Mouse (Mus musculus) lung, postnatal 10 days (tissue): ENCODE data around the gene Chrm3.
"Not testable (repeated sequence)": the region's sequence is repeated elsewhere in the genome, so short reads cannot be mapped to it uniquely, and the experiment has no call there.

ENCODE experiments used
- DNase-seq: peaks from one replicate; pipeline ENCODE4 v3.0.0; 2021

The Chrm3 gene

GRCm38 (mm10) chr13:10360777-10361176 lies at the start of gene Chrm3:
Gene Chrm3 (minus strand): TSS chr13:10360847.
- DNase-seq = peak; percentile 36

DNA sequence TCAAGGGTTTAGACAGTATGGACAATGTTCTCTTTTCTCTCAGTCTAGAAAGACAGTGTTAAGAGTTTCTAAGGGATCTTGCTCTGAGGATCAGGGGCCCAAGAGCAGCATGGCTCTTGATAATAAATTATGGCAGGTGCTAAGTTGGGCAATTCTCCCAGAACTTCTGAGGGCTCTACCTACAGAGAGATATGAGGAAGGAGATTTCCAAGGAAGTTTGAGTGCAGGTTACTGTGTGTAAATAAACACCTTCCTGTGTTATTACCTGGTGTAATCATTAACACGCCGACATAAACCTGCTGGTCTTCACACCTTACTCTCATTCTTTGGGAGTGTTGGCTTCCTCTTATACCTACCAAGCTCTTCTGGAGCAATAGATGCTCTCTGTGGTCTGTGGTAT lies 33.7 kb upstream of the Chrm3 start:
- DNase-seq = no peak

DNA sequence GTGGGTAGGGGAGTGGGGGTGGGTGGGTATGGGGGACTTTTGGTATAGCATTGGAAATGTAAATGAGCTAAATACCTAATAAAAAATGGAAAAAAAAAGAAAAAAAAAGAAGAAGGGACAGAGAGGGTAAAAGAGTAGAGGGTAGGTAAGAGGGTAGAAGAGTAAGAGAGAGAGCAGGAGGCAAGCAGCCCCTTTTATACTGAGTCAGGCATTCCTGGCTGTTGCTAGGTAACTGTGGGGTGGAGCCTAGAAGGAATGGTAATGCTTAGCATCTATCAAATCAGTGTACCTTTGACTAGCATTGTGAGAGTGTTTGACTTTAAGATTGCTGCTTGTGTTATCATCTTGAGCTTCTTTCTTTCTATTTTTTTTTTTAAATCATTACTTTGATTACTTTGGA lies 14.8 kb upstream of the Chrm3 start:
- DNase-seq = not testable (repeated sequence)

- no peak for DNase-seq
Observed at GRCm38 (mm10) chr13:10360199-10360694, 400 bp downstream of the Chrm3 start.

DNA sequence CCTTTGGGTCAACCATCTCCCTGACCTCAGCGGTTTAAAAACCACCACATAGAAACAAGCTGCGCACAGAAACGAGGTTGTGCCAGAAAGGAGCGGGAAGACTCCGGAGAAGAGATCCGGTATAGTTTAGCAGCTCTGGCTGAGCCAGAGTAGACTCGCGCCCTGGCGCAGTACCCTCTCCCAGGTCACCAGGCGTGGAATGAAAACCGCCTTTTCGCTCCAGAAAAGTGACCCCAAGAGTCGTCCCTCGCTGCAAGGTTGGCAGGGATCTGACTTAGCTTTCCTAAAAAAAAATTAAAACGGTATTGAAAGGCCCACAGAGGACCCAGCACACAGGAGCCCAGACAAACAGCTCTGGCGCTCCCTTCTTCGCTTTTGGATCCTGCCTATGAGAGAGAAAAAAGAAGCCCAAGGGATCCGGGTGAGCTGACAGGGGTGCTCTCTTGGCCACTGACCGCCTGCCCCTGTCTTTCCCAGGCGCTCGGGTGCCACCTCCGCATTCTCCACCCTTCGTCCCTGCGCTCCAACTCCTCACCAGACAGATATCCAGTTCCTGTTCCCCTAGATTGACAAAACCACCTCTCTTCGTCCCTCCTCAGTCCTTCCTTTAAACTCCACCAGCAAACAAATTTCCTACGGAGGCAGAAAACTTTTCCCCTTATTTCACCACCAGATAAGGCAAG lies 990 bp downstream of the Chrm3 start:
- DNase-seq = no peak

DNA sequence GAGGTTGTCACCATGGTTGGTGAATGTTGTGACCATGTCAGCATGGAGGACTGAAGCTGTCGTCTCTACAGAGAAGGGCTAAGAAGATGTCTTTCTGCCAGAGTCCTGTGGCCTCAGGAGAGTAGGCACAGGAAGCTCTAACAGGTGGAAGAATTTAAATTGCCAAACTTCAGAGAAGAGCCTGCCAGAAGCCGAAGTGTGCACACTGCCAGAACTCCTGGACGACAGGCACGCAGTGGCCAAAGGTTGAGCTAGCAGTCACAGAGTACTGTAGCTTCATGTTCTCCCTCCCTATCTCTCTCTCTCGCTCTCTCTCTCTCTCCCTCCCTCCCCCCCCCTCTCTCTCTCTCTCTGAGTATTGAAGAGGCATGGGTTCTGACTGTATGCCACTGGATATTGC lies 4.9 kb downstream of the Chrm3 start:
- no peak for DNase-seq

GRCm38 (mm10) chr13:10354885-10355575 lies 5.6 kb downstream of the Chrm3 start:
- DNase-seq = no peak

GRCm38 (mm10) chr13:10352141-10352540 lies 8.5 kb downstream of the Chrm3 start:
- DNase-seq = no peak

DNA sequence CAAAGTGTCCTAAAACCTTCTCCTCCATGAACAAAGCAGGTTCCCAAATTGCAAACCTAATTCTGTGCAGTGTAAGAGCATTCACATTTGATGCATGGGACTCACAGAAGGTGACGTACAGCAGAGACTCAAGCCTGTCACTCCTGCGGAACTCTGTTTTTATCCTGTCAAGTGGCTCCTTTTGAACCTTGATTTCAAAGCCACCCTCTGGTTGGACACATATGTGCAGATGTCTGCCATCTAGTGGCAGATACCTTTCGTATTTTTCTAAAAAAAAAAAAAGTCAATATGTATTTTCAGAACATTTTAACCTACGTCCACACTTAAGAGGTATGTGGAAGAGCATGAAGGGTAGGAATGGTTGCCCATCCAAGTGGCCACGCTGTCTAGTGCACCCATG lies 16.3 kb downstream of the Chrm3 start:
- no peak for DNase-seq

DNA sequence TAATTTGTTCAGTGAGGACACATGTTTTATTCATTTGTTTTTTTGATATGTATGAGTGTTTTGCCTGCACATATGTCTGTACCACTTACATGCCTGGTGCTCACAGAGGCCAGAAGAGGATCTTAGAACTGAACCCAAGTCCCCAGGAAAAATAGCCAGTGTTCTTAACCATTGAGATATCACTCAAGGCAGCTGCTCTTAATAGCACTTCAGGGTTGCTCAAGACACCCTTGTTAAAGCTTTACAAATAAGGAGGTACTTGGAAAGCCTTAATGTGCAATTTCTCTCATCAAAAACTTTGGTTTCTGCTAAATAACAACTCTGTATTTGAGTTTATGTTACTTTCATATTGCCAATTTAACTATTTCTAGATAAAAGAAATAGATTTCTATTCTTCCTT lies 25.1 kb downstream of the Chrm3 start:
- DNase-seq = no peak

DNA sequence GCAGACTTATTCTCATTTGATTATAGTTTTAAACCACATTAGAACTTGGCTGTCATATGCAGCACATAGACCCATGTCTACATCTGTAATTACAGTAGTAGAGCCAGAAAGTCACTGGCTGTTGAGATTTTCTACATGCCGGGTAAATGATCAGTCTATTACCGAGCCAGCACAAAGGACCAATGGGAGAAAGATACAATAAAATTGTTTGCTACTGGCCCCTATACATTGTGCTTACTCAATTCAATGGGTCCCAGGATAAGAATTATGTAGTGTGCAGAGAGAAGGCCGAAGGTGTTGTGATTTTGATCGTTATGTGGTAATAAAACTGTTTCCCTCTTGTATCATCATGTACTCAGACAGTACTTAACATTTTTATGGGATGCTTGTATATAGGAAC lies 27.9 kb downstream of the Chrm3 start:
- no peak for DNase-seq

GRCm38 (mm10) chr13:10309811-10310210 lies 50.8 kb downstream of the Chrm3 start:
- peak; percentile 2 for DNase-seq

GRCm38 (mm10) chr13:10295160-10295559 lies 65.5 kb downstream of the Chrm3 start:
- no peak for DNase-seq

DNA sequence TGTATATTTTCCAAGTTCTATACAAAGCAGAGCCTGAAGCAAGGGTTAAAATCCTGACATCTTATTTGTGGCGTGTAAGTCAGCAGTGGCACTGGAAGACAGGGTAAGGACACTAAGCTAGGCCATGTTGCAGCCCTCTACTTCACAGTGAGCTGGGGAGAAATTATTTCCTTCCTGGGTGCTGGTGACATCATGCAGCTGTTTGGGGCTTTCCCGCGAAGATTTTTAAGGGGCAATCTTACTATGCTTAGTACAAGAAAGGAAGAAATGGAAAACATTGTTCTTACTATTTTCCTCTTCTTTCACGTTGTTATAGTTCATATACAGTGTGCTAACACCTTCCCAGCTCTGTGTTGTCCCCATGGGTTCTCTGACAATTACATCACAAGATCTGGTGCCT lies 76.3 kb downstream of the Chrm3 start:
- peak; percentile 5 for DNase-seq

DNA sequence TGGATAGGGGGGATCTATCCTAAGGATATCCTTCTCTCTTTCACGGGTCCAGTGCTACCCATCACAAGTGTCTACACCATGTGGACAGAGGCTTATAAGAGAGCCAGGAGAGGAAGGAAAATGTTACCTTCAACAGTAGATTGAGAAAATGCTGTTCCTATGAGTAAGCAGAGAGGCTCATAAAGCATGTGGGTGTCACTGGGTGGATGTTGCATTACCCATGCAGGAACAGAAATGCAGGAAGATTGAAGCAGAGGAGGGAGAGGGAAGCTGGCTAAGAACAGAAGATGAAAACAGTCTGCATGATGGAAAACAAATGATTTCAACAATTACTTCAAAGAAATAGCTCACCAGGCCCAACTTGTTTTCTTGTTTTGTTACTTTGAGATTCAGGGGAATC lies 85.7 kb downstream of the Chrm3 start:
- DNase-seq = no peak

GRCm38 (mm10) chr13:10263784-10264183 lies 96.9 kb downstream of the Chrm3 start:
- no peak for DNase-seq

DNA sequence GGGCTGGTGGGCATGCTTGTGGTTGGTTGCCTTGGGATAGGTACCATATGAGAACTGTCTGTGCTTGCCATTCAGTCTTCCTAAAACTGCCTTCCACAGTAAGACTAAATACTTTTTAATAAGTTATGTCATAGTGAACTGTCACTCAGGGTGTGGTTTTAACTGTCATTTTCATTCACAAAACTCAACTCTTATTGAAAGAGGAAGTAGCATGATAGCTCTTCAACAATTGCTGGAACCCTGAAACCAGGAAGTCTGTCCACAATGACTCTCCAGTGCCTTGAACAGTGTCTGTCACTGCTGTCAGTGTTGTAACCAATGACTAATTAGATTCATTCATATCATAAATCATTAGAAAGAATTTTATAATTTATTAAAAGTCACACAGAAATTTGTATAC lies 107.6 kb downstream of the Chrm3 start:
- no peak for DNase-seq

DNA sequence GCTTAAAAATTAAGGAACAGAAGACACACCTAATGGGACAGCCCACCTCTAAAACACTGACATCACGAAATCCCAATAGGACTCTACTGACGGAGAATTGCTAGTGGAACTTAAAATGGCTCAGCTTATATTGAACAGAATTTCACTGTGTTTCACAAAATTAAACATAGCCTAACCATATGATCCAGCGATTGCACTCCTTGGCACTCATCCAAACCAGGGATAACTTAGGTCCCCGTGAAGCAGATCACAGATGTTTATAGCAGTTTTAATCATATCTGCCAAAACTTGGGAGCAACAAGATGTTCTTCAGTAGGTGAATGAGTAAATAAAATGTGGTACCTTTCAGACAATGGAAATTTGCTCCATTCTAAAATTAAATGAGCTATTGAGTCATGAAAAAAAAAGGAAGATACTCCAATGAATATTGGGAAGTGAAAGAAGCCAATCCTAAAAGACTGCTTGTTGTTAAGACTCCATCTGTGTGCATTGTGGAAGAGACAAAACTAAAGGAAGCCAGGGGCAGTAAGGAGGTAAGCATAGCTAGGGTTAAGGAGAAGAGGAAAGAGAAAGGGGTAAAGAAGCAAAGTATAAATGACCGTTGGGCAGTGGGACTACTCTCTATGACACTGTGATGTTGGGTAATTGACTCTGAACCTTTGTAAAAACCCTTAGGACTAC lies 109.0 kb downstream of the Chrm3 start:
- DNase-seq = no peak

- DNase-seq = peak; percentile 46
Observed at GRCm38 (mm10) chr13:10244243-10244998, 116.2 kb downstream of the Chrm3 start.

- peak; percentile 3 for DNase-seq
Observed at GRCm38 (mm10) chr13:10240238-10240637, 120.4 kb downstream of the Chrm3 start.

- DNase-seq = no peak
Observed at GRCm38 (mm10) chr13:10239825-10240224, 120.8 kb downstream of the Chrm3 start.

DNA sequence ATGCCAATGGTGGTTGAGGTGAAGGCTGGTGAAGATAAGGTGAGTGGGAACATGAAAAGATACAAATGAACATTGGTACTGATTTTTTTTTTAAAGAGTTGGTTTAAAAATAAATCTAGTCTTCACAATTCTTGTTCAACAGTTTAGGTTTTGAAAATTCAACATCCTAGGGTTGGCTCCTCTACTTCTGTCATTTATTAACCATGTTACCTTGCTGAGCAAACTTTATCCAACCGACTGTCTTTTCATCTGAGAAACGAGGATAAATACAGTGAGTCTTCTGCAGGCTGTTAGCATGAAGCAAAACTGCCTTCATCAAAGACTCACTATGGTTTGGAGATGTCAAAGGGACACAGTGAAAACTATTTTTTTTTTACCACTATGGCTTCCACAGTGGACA lies 123.0 kb downstream of the Chrm3 start:
- DNase-seq = no peak

GRCm38 (mm10) chr13:10236279-10236678 lies 124.4 kb downstream of the Chrm3 start:
- DNase-seq = no peak
